Mouse (Mus musculus) frontal cortex, adult 2 months (tissue): ENCODE measurements around the gene Fblim1. TPM values are rescaled to one million over a fixed set of nuclear protein-coding genes. Genes with fewer than 3 reads are reported as not detected.

Source experiments
- DNase-seq, 2 experiments: peaks; one replicate each; pipeline ENCODE4 v3.0.0; 2022; ENCODE audit warnings: low spot score in 1 of 2; ENCODE audit errors: extremely low spot score in 1 of 2
- polyA plus RNA-seq: library from polyadenylated mRNA; depleted of rRNA; stranded (reverse); fragments of >200 nt; gene quantifications from 2 replicates; pipeline ENCODE4 v1.2.3, GENCODE M21; 2012

Gene Fblim1
- polyA plus RNA-seq, 1 experiment: 1.0 TPM

GRCm38 (mm10) chr4:141545071-141545742, 60.7 kb downstream of the Fblim1 start:
- DNase-seq: peak in 1 of 2 experiments; percentile 60

GRCm38 (mm10) chr4:141544536-141544935, 61.4 kb downstream of the Fblim1 start:
- no peak for DNase-seq

- no peak for DNase-seq
Measured at GRCm38 (mm10) chr4:141543593-141543992, 62.3 kb downstream of the Fblim1 start.

GRCm38 (mm10) chr4:141541851-141542250, 64.0 kb downstream of the Fblim1 start:
- DNase-seq: no peak

- DNase-seq: no peak
Measured at GRCm38 (mm10) chr4:141540844-141541243, 65.1 kb downstream of the Fblim1 start.

- DNase-seq: no peak
Measured at GRCm38 (mm10) chr4:141539213-141539767, 66.6 kb downstream of the Fblim1 start.

GRCm38 (mm10) chr4:141538408-141539212, 67.3 kb downstream of the Fblim1 start, which contains the start of gene Spen:
Gene Spen, minus strand, starts transcription at chr4:141538597.
- DNase-seq: peak; percentile 80 to 93

GRCm38 (mm10) chr4:141537706-141538407, 68.0 kb downstream of the Fblim1 start:
- DNase-seq: no peak

GRCm38 (mm10) chr4:141537226-141537610, 68.7 kb downstream of the Fblim1 start:
- DNase-seq: no peak

GRCm38 (mm10) chr4:141536291-141537225, 69.3 kb downstream of the Fblim1 start:
- peak in 1 of 2 experiments; percentile 64 for DNase-seq

- DNase-seq: peak in 1 of 2 experiments; percentile 71
Measured at GRCm38 (mm10) chr4:141534947-141535680, 70.8 kb downstream of the Fblim1 start.

GRCm38 (mm10) chr4:141530979-141531378, 74.9 kb downstream of the Fblim1 start:
- no peak for DNase-seq

- no peak for DNase-seq
Measured at GRCm38 (mm10) chr4:141528938-141529337, 77.0 kb downstream of the Fblim1 start.

- no peak for DNase-seq
Measured at GRCm38 (mm10) chr4:141526936-141527650, 78.8 kb downstream of the Fblim1 start.
